Mouse (Mus musculus): ENCODE results near the gene Nol7.

Nol7 gene

GRCm38 (mm10) chr13:43398297-43399080 lies at the start of gene Nol7:
Gene Nol7, plus strand, starts transcription at chr13:43398390.
- DNase-seq (ENCODE audit: low read depth, low spot score) = peak; percentile 92

DNA sequence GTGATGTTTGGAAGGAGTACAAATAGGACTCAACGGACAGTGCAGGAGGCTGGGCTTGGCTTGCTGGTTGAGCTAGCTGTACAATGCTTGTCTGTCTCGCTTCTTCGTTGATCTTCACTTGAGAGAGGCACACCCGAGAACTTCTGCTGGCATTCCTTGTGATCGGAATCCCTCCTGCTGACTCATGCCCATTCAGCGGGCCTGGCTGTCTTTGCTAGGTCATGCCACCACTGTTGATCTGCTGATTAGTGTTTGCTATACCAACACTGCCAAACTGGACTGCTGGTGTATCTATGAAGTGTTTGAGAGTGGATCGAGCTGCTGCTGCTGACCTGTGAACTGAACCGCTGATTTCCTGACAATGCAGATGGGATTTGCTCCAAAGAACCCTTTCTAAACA lies 48.8 kb upstream of the Nol7 start:
- no peak for DNase-seq (ENCODE audit: low read depth, low spot score)

DNA sequence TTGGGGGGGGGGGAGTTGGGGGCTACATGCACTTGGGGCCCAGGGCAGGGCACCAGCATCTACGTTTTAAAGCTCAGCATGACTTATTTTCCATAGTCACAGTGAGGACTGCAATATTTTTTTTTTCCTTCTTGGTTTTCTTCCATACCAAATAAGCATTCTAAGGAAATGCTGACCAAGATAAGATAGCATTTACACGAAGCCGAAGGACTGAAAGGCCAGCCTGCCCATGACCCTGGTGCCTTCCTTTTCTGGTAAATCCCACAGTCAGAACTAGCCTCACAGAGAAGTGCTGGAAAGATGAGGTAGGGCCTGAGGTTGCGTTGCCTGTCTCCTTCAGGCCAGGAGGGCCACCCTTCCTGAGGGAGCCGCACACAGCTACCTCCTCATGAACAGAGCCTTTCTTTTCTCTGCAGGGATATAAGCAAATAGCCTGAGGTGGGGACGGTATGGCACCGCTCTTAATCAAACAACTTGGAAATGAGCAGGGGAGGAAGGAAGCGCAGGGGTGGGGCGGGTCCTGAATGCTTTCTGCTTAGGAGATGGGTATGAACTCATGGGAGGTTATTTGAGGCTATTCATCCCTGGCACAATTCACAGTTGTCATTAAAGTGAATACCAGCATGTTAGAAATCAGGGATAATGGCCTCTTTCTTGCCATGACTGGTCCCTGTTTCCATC lies 47.6 kb upstream of the Nol7 start:
- DNase-seq (ENCODE audit: low read depth, low spot score) = no peak

DNA sequence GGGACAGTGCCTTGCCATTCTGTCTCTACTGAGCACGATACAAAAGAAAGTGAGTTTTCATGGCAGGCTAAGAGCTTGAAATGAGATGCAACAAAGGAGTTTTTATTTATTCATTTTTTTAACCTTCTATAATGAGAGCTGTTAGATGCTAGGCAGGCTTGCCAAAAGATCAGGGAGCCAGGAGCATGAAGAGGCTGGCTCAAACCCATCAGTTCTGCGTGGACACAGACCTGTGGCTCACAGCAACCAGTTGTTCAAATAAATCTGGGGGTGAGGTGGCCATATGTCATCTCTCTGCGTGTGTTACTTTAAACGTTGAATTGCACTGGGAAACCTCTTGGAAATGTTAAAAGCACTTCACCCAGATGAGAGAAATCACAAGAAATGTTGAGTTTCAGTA lies 44.8 kb upstream of the Nol7 start:
- no peak for DNase-seq (ENCODE audit: low read depth, low spot score)

GRCm38 (mm10) chr13:43354362-43354761 lies 43.8 kb upstream of the Nol7 start:
- DNase-seq (ENCODE audit: low read depth, low spot score) = no peak

DNA sequence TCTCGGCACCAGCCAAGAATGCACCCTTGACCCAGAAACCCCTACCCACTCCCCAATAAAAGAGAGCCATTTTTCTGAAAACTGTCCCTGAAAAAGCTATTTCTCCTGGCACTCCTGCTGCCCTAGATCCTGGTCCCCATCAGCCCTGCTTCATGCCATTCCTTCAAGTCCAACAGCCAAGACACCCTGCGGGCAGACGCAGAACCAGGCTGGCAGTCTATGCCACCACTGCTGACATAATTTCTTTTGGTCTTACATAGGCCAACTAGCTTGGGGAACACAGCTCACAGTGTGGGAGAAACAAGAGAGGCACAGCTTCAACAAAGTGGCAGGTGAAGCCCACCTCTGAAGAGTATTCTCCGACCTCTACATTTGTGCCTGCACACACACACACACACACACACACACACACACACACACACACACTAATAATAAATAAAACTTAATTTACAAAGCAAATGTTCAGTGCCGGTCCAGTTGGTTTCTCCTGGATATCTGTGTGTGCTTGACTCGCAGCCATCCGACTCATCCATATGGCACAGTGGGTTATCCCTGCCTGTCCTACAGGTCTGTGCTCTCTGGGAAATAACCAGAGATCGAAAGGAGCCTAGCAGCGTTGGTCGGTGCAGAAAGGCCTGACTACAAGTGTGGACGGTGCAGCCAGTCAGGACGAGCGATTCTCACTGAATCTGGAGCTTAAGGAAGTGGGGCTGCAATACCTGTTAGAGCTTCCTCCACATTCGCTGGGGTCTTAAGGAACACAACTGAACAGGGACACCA lies 41.7 kb upstream of the Nol7 start:
- no peak for DNase-seq (ENCODE audit: low read depth, low spot score)

DNA sequence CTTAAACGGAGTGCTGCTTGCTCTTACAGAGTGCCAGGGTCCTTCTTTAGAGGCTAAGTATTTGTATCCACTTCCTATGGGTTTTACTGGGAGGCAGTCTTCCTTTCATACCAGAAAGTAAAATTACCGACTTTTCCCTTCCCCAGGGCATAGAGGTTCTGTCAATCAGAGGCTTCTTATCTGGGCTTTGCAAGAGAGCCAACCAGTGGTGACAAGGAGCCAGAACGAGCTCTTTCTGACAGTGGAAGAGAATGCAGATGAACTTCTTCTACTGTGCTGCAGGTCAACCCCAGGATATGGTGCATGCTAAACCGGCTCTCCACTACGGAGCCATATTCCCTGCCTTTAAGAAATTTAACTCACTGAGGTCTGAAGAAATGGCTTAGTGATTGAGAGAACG lies 37.7 kb upstream of the Nol7 start:
- DNase-seq (ENCODE audit: low read depth, low spot score) = no peak

DNA sequence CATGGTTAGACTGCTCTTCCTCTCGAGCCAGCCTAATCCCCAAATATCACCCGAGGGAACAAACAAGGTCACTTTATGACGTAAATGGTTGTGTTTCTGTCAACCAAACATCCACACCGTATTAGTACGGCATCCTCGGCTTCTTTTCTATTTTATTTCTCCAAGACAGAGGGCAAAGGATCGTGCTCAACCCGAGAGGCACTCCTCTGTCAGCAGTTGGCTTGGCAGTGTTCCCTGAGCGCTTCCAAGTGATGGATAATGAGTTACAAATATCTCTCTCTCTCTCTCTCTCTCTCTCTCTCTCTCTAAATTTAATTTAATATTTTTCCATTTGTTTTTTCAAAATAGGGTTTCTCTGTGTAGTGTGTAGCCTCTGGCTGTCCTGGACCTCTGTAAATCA lies 35.8 kb upstream of the Nol7 start:
- DNase-seq (ENCODE audit: low read depth, low spot score) = no peak

DNA sequence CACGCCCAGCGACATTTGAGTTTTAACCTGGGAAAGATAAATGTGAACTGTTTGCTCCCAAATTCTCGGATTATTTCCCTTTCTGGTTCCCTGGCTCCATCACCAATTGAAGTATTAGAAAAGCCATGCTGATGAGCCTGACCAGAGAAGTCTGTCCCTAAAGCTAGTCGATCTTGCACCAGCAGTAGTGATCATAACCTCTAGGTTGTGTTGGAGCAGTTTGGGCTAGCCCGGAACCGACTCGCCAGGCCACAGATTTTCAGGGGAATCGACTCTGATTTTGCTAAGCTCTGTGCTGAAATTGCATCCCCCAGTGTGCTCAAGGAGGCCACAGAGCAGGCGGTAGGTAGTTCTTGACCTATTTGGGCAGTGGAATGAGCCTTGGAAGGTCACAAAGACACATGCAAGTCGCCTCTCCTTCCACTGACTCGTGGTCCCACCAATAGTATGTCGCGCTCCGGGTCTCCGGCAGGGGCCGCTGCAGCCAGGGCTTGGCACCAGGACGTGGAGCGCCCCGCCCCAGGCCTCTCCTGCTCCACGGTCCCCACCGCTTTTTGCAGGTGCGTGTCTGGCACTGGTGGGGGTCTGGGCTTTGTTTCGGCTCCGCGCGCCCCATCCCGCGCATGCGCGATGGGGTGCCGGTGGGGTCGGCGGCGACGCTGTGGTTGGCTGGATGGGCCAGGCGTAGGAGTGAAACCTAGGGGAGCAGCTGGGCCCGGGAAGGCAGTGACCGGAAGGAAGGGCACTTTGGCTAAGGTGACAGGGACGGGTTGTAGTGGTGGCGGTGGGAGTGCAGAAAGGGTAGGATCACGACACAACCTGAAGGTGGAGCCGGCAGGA lies 33.0 kb upstream of the Nol7 start, which contains the start of gene Sirt5:
Gene Sirt5 (plus strand): TSS at position 512 of the 840 bp plus-strand sequence.
- DNase-seq (ENCODE audit: low read depth, low spot score) = peak; percentile 62

GRCm38 (mm10) chr13:43365825-43366184 lies 32.4 kb upstream of the Nol7 start:
- DNase-seq (ENCODE audit: low read depth, low spot score) = no peak

DNA sequence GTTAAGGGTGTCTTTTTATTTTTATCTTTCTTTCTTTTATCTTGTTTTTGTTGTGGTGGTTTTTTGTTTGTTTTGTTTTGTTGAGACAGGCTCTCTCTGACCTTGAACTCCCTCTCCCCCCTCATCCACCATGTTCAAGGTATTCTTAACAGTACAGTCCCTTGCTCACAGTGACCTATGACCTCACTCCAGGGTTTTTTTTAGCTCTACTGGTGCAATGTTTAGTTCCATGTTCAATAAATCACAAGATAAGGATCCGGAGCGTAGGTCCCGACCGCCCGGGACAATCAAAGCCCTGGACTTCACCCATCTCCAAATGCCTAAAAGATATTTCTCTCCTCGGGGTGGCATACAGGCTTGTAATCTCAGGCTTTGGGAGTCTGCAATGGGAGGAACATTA lies 28.1 kb upstream of the Nol7 start:
- no peak for DNase-seq (ENCODE audit: low read depth, low spot score)

DNA sequence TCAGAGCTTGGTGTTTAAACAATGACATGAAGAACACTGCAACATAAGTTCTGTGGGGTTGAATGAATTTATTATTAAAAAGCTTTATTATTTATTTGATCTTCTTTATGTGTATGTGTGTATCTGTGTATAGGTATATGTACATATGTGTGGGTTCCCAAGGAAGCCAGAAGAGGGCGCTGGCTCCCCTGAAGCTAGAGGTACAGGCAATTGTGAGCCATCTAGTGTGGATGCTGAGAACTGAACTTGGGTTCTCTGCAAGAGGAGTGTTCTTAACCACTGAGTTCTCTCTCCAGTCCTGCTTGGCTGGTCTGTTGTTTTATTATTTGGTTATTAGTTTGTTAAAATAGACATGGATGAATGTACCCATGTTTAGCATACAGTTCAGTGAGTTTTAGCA lies 25.3 kb upstream of the Nol7 start:
- no peak for DNase-seq (ENCODE audit: low read depth, low spot score)

GRCm38 (mm10) chr13:43374205-43374604 lies 24.0 kb upstream of the Nol7 start:
- no peak for DNase-seq (ENCODE audit: low read depth, low spot score)

- DNase-seq (ENCODE audit: low read depth, low spot score) = no peak
Measured at GRCm38 (mm10) chr13:43374918-43375432, 23.2 kb upstream of the Nol7 start.

DNA sequence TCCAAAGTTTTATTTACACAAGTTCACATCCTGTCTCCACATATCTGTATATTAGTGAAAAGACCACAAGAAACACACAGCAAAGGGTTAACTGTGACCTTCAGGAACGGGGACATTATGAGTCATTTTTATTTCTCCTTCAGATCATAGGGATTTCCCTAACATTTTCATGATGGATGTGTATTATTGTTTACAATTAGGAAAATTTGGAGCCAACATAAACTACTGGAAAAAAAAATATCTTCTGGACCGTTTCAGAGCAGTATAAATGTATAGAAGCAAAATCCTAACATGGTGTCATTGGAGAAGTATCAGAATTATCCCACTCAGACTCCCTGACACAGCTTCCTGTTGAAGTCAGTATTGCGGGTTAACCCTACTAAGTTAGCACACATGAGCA lies 18.2 kb upstream of the Nol7 start:
- DNase-seq (ENCODE audit: low read depth, low spot score) = no peak

DNA sequence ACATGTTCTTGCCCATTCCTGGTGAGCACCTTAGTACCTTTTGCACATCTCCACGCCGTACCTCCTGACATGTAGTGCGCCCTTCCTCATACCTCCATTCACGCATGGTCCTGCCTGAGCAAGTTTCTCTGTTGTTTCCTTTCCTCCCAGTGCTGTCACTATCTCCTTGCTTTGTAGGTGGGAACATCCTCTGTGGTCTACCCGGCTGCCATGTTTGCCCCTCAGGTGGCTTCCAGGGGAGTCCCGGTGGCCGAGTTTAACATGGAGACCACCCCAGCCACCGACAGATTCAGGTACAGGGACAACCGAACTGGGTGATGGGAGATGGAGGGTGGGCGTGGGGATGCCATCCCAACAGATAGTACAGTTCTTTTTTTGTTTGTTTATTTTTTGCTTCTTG lies 12.9 kb upstream of the Nol7 start:
- no peak for DNase-seq (ENCODE audit: low read depth, low spot score)

DNA sequence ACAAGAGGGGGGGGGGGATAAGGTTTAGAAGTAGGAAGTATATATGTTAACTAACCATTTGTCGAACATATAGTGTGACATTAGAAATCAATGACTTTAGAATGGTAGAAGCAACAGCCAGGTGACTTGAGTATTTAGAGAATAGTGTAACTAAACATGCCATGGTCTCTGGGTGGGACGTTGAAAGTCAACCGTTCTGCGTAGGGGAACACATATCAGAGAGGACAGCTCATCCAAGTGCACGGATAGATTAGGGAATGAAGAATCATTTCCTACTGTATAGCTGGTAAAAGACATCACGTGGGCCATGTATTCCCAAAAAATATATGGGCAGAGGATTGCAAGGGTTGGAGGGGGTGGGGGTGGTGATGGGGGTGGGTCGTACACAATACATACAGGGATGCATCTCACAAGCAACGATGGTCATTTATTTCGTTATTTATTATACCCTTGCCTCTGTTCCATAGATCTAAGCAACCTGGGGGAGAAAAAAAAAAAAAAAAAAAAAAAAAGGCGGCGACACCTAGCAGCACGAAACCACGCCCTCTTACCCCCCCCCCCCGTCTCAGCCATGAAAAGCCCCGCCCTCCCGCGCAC lies 392 bp upstream of the Nol7 start:
- no peak for DNase-seq (ENCODE audit: low read depth, low spot score)

DNA sequence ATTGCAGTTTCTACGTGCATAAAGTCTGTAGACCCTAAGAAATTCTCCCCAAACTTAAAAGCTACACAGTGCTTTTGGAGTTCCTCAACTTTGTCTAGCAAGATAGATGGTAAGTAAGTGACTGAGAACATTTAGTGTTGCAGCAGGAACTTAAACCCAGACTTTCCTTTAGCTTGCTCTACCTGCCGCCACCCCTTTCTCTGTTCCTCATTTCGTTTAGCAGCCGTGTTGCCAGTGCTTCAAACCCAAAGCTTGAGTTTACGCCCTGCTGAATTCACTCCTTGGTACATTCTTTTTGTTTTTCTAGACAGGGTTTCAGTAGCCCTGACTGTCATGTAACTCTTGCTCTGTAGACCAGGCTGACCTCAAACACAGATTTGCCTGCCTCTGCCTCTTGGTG lies 1.4 kb downstream of the Nol7 start:
- DNase-seq (ENCODE audit: low read depth, low spot score) = no peak

DNA sequence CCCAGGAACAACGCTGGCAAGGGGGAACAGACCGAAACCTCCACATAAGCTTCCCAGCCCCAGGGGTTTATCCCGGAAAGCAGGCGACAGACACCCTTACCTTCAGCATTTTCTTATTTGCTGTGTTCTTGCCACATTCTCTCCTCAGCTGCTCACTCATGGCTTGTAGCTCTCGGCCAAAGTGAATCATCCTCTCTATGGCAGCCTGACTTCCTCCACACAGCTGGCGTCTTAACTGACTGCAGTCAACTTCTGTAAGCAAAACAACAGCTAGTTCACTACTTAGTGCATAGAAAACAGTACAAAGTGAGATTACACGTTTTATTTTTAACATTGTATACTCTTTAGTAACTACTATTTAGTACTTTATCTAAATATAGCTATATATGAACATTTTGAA lies 14.1 kb downstream of the Nol7 start:
- DNase-seq (ENCODE audit: low read depth, low spot score) = no peak

DNA sequence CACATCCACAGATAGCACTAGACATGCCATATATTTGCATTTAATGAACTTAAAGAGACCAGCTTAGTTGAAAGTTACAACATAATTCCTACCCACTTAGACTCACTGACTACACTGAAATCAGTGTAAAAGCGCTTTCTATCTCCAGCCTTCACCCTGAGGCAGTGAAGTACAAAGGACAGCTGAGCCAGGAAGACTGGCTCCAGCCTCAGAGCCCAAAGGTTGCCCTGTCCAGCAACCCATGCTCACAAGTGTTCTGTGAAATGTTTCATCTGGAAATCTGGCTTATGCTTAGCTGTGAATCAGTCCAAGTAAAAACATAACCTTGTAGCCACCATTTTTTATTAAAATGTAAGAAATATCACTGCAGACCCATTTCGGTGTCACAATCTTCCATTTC lies 15.4 kb downstream of the Nol7 start:
- DNase-seq (ENCODE audit: low read depth, low spot score) = no peak

GRCm38 (mm10) chr13:43415249-43415648 lies 17.1 kb downstream of the Nol7 start:
- no peak for DNase-seq (ENCODE audit: low read depth, low spot score)
